Mouse (Mus musculus): ENCODE measurements at regions not wholly inside any gene's neighbourhood (a gene's known extent, or its start where the extent isn't known, plus 50 kb on each side); places are given as distances from the start of the nearest gene placed in this dataset.

- Histone ChIP-seq H3K4me2 (replicated peaks; ENCODE audit: low read depth, low read length) (no peak overlapping the region), H3K36me3 (ENCODE audit: control insufficient read depth, insufficient read depth, low read length) (no peaks in the 10 kb centered on the region)
- 86% methylated on average over 4 of the region's 4 CpGs for WGBS
Observed at GRCm38 (mm10) chr1:185096741-185097140, 97.4 kb upstream of the Mark1 start.

GRCm38 (mm10) chr1:185092757-185093156 is 93.4 kb upstream of the Mark1 start:
- Histone ChIP-seq H3K27me3 (ENCODE audit: control insufficient read depth, insufficient read depth, low read length) (no peaks in the 10 kb centered on the region), H3K4me3 (ENCODE audit: low read length) (no peak overlapping the region), H3K36me3 (ENCODE audit: control insufficient read depth, insufficient read depth, low read length) (no peaks in the 10 kb centered on the region), H3K4me1 (ENCODE audit: control insufficient read depth, insufficient read depth, low read length) (no peaks in the 10 kb centered on the region), H3K9me3 (ENCODE audit: control insufficient read depth, low read length) (no peaks in the 10 kb centered on the region), H3K9ac (ENCODE audit: low read depth, low read length) (no peak overlapping the region), H3K4me2 (replicated peaks; ENCODE audit: low read depth, low read length) (no peak overlapping the region), H3K27ac (ENCODE audit: low read depth, low read length) (no peak overlapping the region)
- ATAC-seq (ENCODE audit: low FRiP score, low TSS enrichment): no peak
- 93% methylated on average over 5 of the region's 5 CpGs for WGBS

More at GRCm38 (mm10) chr1:185096741-185097140, 97.4 kb upstream of the Mark1 start:
- Histone ChIP-seq H3K4me3 (ENCODE audit: low read length) (no peak overlapping the region), H3K9ac (ENCODE audit: low read depth, low read length) (no peak overlapping the region), H3K27me3 (ENCODE audit: control insufficient read depth, insufficient read depth, low read length) (no peaks in the 10 kb centered on the region), H3K9me3 (ENCODE audit: control insufficient read depth, low read length) (no peaks in the 10 kb centered on the region), H3K4me1 (ENCODE audit: control insufficient read depth, insufficient read depth, low read length) (no peaks in the 10 kb centered on the region), H3K27ac (ENCODE audit: low read depth, low read length) (no peak overlapping the region)
- ATAC-seq (ENCODE audit: low FRiP score, low TSS enrichment): no peak

GRCm38 (mm10) chr1:185091816-185092558 is 92.6 kb upstream of the Mark1 start:
- Histone ChIP-seq H3K9ac (ENCODE audit: low read depth, low read length) (no peak overlapping the region), H3K9me3 (ENCODE audit: control insufficient read depth, low read length) (no peaks in the 10 kb centered on the region), H3K27me3 (ENCODE audit: control insufficient read depth, insufficient read depth, low read length) (no peaks in the 10 kb centered on the region), H3K4me1 (ENCODE audit: control insufficient read depth, insufficient read depth, low read length) (no peaks in the 10 kb centered on the region), H3K4me2 (replicated peaks; ENCODE audit: low read depth, low read length) (no peak overlapping the region; the same call in 1 of the 2 replicates), H3K36me3 (ENCODE audit: control insufficient read depth, insufficient read depth, low read length) (no peaks in the 10 kb centered on the region), H3K27ac (ENCODE audit: low read depth, low read length) (no peak overlapping the region), H3K4me3 (ENCODE audit: low read length) (no peak overlapping the region)
- WGBS: 40% methylated on average over 21 of the region's 21 CpGs
- peak; percentile 79 for ATAC-seq (ENCODE audit: low FRiP score, low TSS enrichment)

- H3K27ac ChIP-seq (ENCODE audit: low read depth, low read length): no peak overlapping the region
- no peak overlapping the region for H3K9ac ChIP-seq (ENCODE audit: low read depth, low read length)
- WGBS: 90% methylated on average over 2 of the region's 2 CpGs
- no peak overlapping the region for H3K4me3 ChIP-seq (ENCODE audit: low read length)
- ATAC-seq (ENCODE audit: low FRiP score, low TSS enrichment): no peak
- no peak overlapping the region for H3K4me2 ChIP-seq (replicated peaks; ENCODE audit: low read depth, low read length)
- no peaks in the 10 kb centered on the region for H3K27me3 ChIP-seq (ENCODE audit: control insufficient read depth, insufficient read depth, low read length)
- H3K36me3 ChIP-seq (ENCODE audit: control insufficient read depth, insufficient read depth, low read length): no peaks in the 10 kb centered on the region
- H3K4me1 ChIP-seq (ENCODE audit: control insufficient read depth, insufficient read depth, low read length): no peaks in the 10 kb centered on the region
- H3K9me3 ChIP-seq (ENCODE audit: control insufficient read depth, low read length): no peaks in the 10 kb centered on the region; the same call in 1 of the 2 replicates
Observed at GRCm38 (mm10) chr1:185089196-185089595, 89.8 kb upstream of the Mark1 start.

GRCm38 (mm10) chr1:185083191-185083590 is 83.8 kb upstream of the Mark1 start:
- no peaks in the 10 kb centered on the region for H3K4me1 ChIP-seq (ENCODE audit: control insufficient read depth, insufficient read depth, low read length)
- no peak for ATAC-seq (ENCODE audit: low FRiP score, low TSS enrichment)
- no peak overlapping the region for H3K4me3 ChIP-seq (ENCODE audit: low read length)
- no peak overlapping the region for H3K4me2 ChIP-seq (replicated peaks; ENCODE audit: low read depth, low read length)
- no peaks in the 10 kb centered on the region; the same call in 1 of the 2 replicates for H3K9me3 ChIP-seq (ENCODE audit: control insufficient read depth, low read length)
- H3K27ac ChIP-seq (ENCODE audit: low read depth, low read length): no peak overlapping the region
- no peaks in the 10 kb centered on the region for H3K27me3 ChIP-seq (ENCODE audit: control insufficient read depth, insufficient read depth, low read length)
- no peaks in the 10 kb centered on the region for H3K36me3 ChIP-seq (ENCODE audit: control insufficient read depth, insufficient read depth, low read length)
- 85% methylated on average over 5 of the region's 5 CpGs for WGBS
- no peak overlapping the region for H3K9ac ChIP-seq (ENCODE audit: low read depth, low read length)

GRCm38 (mm10) chr1:185080118-185080517 is 80.7 kb upstream of the Mark1 start:
- no peaks in the 10 kb centered on the region for H3K27me3 ChIP-seq (ENCODE audit: control insufficient read depth, insufficient read depth, low read length)
- H3K4me1 ChIP-seq (ENCODE audit: control insufficient read depth, insufficient read depth, low read length): no peaks in the 10 kb centered on the region
- H3K9ac ChIP-seq (ENCODE audit: low read depth, low read length): no peak overlapping the region
- ATAC-seq (ENCODE audit: low FRiP score, low TSS enrichment): no peak
- H3K27ac ChIP-seq (ENCODE audit: low read depth, low read length): no peak overlapping the region
- WGBS: 38% methylated on average over 3 of the region's 3 CpGs
- no peak overlapping the region for H3K4me3 ChIP-seq (ENCODE audit: low read length)
- H3K36me3 ChIP-seq (ENCODE audit: control insufficient read depth, insufficient read depth, low read length): no peaks in the 10 kb centered on the region
- 0 out of 2 replicates have a peak, but pooled peaks cover 2% of the 10 kb centered on the region for H3K9me3 ChIP-seq (ENCODE audit: control insufficient read depth, low read length)
- H3K4me2 ChIP-seq (replicated peaks; ENCODE audit: low read depth, low read length): no peak overlapping the region

GRCm38 (mm10) chr1:185079331-185079880 is 80.0 kb upstream of the Mark1 start:
- H3K27me3 ChIP-seq (ENCODE audit: control insufficient read depth, insufficient read depth, low read length): no peaks in the 10 kb centered on the region
- no peak for ATAC-seq (ENCODE audit: low FRiP score, low TSS enrichment)
- WGBS: 16% methylated on average over 5 of the region's 5 CpGs
- H3K27ac ChIP-seq (ENCODE audit: low read depth, low read length): no peak overlapping the region
- H3K4me2 ChIP-seq (replicated peaks; ENCODE audit: low read depth, low read length): no peak overlapping the region
- no peak overlapping the region for H3K4me3 ChIP-seq (ENCODE audit: low read length)
- 0 out of 2 replicates have a peak, but pooled peaks cover 2% of the 10 kb centered on the region for H3K9me3 ChIP-seq (ENCODE audit: control insufficient read depth, low read length)
- no peaks in the 10 kb centered on the region for H3K4me1 ChIP-seq (ENCODE audit: control insufficient read depth, insufficient read depth, low read length)
- no peaks in the 10 kb centered on the region for H3K36me3 ChIP-seq (ENCODE audit: control insufficient read depth, insufficient read depth, low read length)
- no peak overlapping the region for H3K9ac ChIP-seq (ENCODE audit: low read depth, low read length)

GRCm38 (mm10) chr1:185074001-185074400 is 74.6 kb upstream of the Mark1 start:
- H3K4me3 ChIP-seq (ENCODE audit: low read length): no peak overlapping the region
- H3K27ac ChIP-seq (ENCODE audit: low read depth, low read length): no peak overlapping the region
- no peak overlapping the region for H3K9ac ChIP-seq (ENCODE audit: low read depth, low read length)
- no peak for ATAC-seq (ENCODE audit: low FRiP score, low TSS enrichment)
- H3K27me3 ChIP-seq (ENCODE audit: control insufficient read depth, insufficient read depth, low read length): no peaks in the 10 kb centered on the region
- 0 out of 2 replicates have a peak, but pooled peaks cover 2% of the 10 kb centered on the region for H3K9me3 ChIP-seq (ENCODE audit: control insufficient read depth, low read length)
- 96% methylated on average over 5 of the region's 5 CpGs for WGBS
- no peak overlapping the region for H3K4me2 ChIP-seq (replicated peaks; ENCODE audit: low read depth, low read length)
- H3K4me1 ChIP-seq (ENCODE audit: control insufficient read depth, insufficient read depth, low read length): no peaks in the 10 kb centered on the region
- H3K36me3 ChIP-seq (ENCODE audit: control insufficient read depth, insufficient read depth, low read length): no peaks in the 10 kb centered on the region

GRCm38 (mm10) chr1:185072766-185073165 is 73.4 kb upstream of the Mark1 start:
- Histone ChIP-seq H3K27me3 (ENCODE audit: control insufficient read depth, insufficient read depth, low read length) (no peaks in the 10 kb centered on the region), H3K4me3 (ENCODE audit: low read length) (no peak overlapping the region), H3K9me3 (ENCODE audit: control insufficient read depth, low read length) (0 out of 2 replicates have a peak, but pooled peaks cover 2% of the 10 kb centered on the region), H3K27ac (ENCODE audit: low read depth, low read length) (no peak overlapping the region), H3K36me3 (ENCODE audit: control insufficient read depth, insufficient read depth, low read length) (no peaks in the 10 kb centered on the region), H3K4me1 (ENCODE audit: control insufficient read depth, insufficient read depth, low read length) (no peaks in the 10 kb centered on the region), H3K9ac (ENCODE audit: low read depth, low read length) (no peak overlapping the region), H3K4me2 (replicated peaks; ENCODE audit: low read depth, low read length) (no peak overlapping the region)
- WGBS: 74% methylated on average over 6 of the region's 6 CpGs
- no peak for ATAC-seq (ENCODE audit: low FRiP score, low TSS enrichment)

Measured in kidney, embryonic 14.5 days (tissue).